Mouse (Mus musculus) MEL (cell line): ENCODE measurements around the gene Ubxn1. TPM values are rescaled to one million over a fixed set of nuclear protein-coding genes. Genes with fewer than 3 reads are reported as not detected.

Source experiments
- DNase-seq: peaks from one replicate; pipeline ENCODE4 v3.0.0; 2011; ENCODE audit warnings: low read depth, low spot score
- H3K27ac ChIP-seq: 2 replicates; pipeline ENCODE4 v1.5.1; 2012; ENCODE audit warnings: low read depth, mild to moderate bottlenecking, control low read depth, low read length, moderate library complexity; ENCODE audit not compliant: control insufficient read depth
- H3K27me3 ChIP-seq, 2 experiments: fragments of 150-350 bp in 1 of 2; sonication (generic) in 1 of 2; 2 replicates each; pipeline ENCODE4 v1.6.1; 2012; ENCODE audit warnings: low read length in 2 of 2, mild to moderate bottlenecking in 2 of 2, improper control_type of control experiment in 1 of 2, moderate library complexity in 1 of 2; ENCODE audit not compliant: insufficient read depth in 2 of 2, control insufficient read depth in 1 of 2
- H3K36me3 ChIP-seq, 2 experiments: 2 replicates each; pipeline ENCODE4 v1.6.1; 2012 to 2014; ENCODE audit warnings: low read length in 2 of 2, improper control_type of control experiment in 1 of 2, inconsistent platforms in 1 of 2, mild to moderate bottlenecking in 1 of 2; ENCODE audit not compliant: insufficient read depth in 2 of 2, control insufficient read depth in 1 of 2
- H3K4me1 ChIP-seq, 2 experiments: fragments of 150-350 bp in 1 of 2; sonication (generic) in 1 of 2; 2 replicates each; pipeline ENCODE4 v1.6.1; 2012; ENCODE audit warnings: low read length in 2 of 2, improper control_type of control experiment in 1 of 2, mild to moderate bottlenecking in 1 of 2; ENCODE audit not compliant: insufficient read depth in 2 of 2, control insufficient read depth in 1 of 2
- H3K4me3 ChIP-seq, 2 experiments: fragments of 150-350 bp in 1 of 2; sonication (generic) in 1 of 2; 2 replicates each; pipeline ENCODE4 v1.5.1; 2012; ENCODE audit warnings: low read depth in 2 of 2, low read length in 2 of 2, mild to moderate bottlenecking in 2 of 2, moderate library complexity in 2 of 2, control low read depth in 1 of 2, improper control_type of control experiment in 1 of 2; ENCODE audit not compliant: control insufficient read depth in 1 of 2, insufficient read depth in 1 of 2
- H3K79me2 ChIP-seq: 2 replicates; pipeline ENCODE4 v1.6.1; 2012; ENCODE audit warnings: mild to moderate bottlenecking, low read length, moderate library complexity; ENCODE audit not compliant: control insufficient read depth, poor library complexity, insufficient read depth
- H3K9ac ChIP-seq: 2 replicates; pipeline ENCODE4 v1.6.1; 2012; ENCODE audit warnings: low read depth, mild to moderate bottlenecking, control low read depth, low read length, moderate library complexity; ENCODE audit not compliant: control insufficient read depth, poor library complexity, severe bottlenecking
- H3K9me3 ChIP-seq: fragments of 150-350 bp; sonication (generic); replicated peaks from 2 replicates; pipeline ENCODE4 v1.6.1; 2012; ENCODE audit warnings: mild to moderate bottlenecking, low read length, improper control_type of control experiment, moderate library complexity; ENCODE audit not compliant: insufficient read depth
- BHLHE40 ChIP-seq: IDR thresholded peaks from 2 replicates; pipeline ENCODE4 v1.6.1; 2012; ENCODE audit warnings: low read depth, mild to moderate bottlenecking, inconsistent platforms, low read length, improper control_type of control experiment, borderline replicate concordance
- CHD1 ChIP-seq: IDR thresholded peaks from 2 replicates; pipeline ENCODE4 v1.6.1; 2012; ENCODE audit warnings: low read depth, mild to moderate bottlenecking, inconsistent platforms, low read length, improper control_type of control experiment
- CHD2 ChIP-seq: IDR thresholded peaks from 2 replicates; pipeline ENCODE4 v1.6.1; 2011; ENCODE audit warnings: low read length, improper control_type of control experiment
- CTCF ChIP-seq, 3 experiments: IDR thresholded peaks in 2 of 3; conservative IDR thresholded peaks in 1 of 3; 2 replicates each; pipeline ENCODE4 v1.5.1; 2011 to 2012; ENCODE audit warnings: low read length in 3 of 3, low read depth in 2 of 3, mild to moderate bottlenecking in 2 of 3, improper control_type of control experiment in 1 of 3, inconsistent platforms in 1 of 3, mixed read lengths in 1 of 3, moderate library complexity in 1 of 3; ENCODE audit not compliant: control insufficient read depth in 1 of 3, insufficient read depth in 1 of 3, poor library complexity in 1 of 3, severe bottlenecking in 1 of 3
- ELF1 ChIP-seq: IDR thresholded peaks from 2 replicates; pipeline ENCODE4 v1.6.1; 2014; ENCODE audit warnings: low read depth, mild to moderate bottlenecking, inconsistent platforms, low read length, improper control_type of control experiment, moderate library complexity
- EP300 ChIP-seq, 2 experiments: IDR thresholded peaks; 2 replicates each; pipeline ENCODE4 v1.6.1; 2011; ENCODE audit warnings: improper control_type of control experiment in 2 of 2, low read length in 2 of 2, low read depth in 1 of 2, mild to moderate bottlenecking in 1 of 2
- GABPA ChIP-seq: IDR thresholded peaks from 2 replicates; pipeline ENCODE4 v1.6.1; 2012; ENCODE audit warnings: low read depth, mild to moderate bottlenecking, inconsistent platforms, low read length, improper control_type of control experiment, moderate library complexity
- HCFC1 ChIP-seq: IDR thresholded peaks from 2 replicates; pipeline ENCODE4 v1.6.1; 2012; ENCODE audit warnings: low read depth, mild to moderate bottlenecking, inconsistent platforms, low read length, improper control_type of control experiment, moderate library complexity
- KAT2A ChIP-seq: conservative IDR thresholded peaks from 2 replicates; pipeline ENCODE4 v1.6.1; 2012; ENCODE audit warnings: low read depth, low read length, improper control_type of control experiment, inconsistent platforms
- MAFK ChIP-seq: IDR thresholded peaks from 2 replicates; pipeline ENCODE4 v1.6.1; 2011; ENCODE audit warnings: low read depth, mild to moderate bottlenecking, low read length, improper control_type of control experiment, borderline replicate concordance
- MAX ChIP-seq: IDR thresholded peaks from 2 replicates; pipeline ENCODE4 v1.6.1; 2011; ENCODE audit warnings: low read length, improper control_type of control experiment
- MAZ ChIP-seq: IDR thresholded peaks from 2 replicates; pipeline ENCODE4 v1.6.1; 2012; ENCODE audit warnings: low read depth, mild to moderate bottlenecking, inconsistent platforms, low read length, improper control_type of control experiment
- MXI1 ChIP-seq: IDR thresholded peaks from 2 replicates; pipeline ENCODE4 v1.6.1; 2011; ENCODE audit warnings: mild to moderate bottlenecking, low read depth, low read length, improper control_type of control experiment
- MYC ChIP-seq: IDR thresholded peaks from 2 replicates; pipeline ENCODE4 v1.6.1; 2011; ENCODE audit warnings: low read depth, mild to moderate bottlenecking, low read length, improper control_type of control experiment, moderate library complexity
- NELFE ChIP-seq: IDR thresholded peaks from 2 replicates; pipeline ENCODE4 v1.6.1; 2011; ENCODE audit warnings: low read depth, low read length, improper control_type of control experiment
- POLR2A ChIP-seq, 2 experiments: IDR thresholded peaks; 2 replicates each; pipeline ENCODE4 v1.6.1; 2011 to 2012; ENCODE audit warnings: low read length in 2 of 2, mild to moderate bottlenecking in 2 of 2, control low read depth in 1 of 2, improper control_type of control experiment in 1 of 2, low read depth in 1 of 2, moderate library complexity in 1 of 2; ENCODE audit not compliant: control insufficient read depth in 1 of 2, insufficient read depth in 1 of 2, poor library complexity in 1 of 2
- POLR2AphosphoS5 ChIP-seq: IDR thresholded peaks from 2 replicates; pipeline ENCODE4 v1.6.1; 2012; ENCODE audit warnings: low read depth, borderline replicate concordance, mild to moderate bottlenecking, inconsistent platforms, low read length, moderate library complexity, mixed read lengths
- RCOR1 ChIP-seq: IDR thresholded peaks from 2 replicates; pipeline ENCODE4 v1.6.1; 2012; ENCODE audit warnings: low read depth, mild to moderate bottlenecking, inconsistent platforms, low read length, improper control_type of control experiment
- SIN3A ChIP-seq: IDR thresholded peaks from 2 replicates; pipeline ENCODE4 v1.6.1; 2012; ENCODE audit warnings: low read length, improper control_type of control experiment, inconsistent platforms
- SMC3 ChIP-seq: IDR thresholded peaks from 2 replicates; pipeline ENCODE4 v1.6.1; 2011; ENCODE audit warnings: low read depth, low read length, improper control_type of control experiment
- TAL1 ChIP-seq: IDR thresholded peaks from 2 replicates; pipeline ENCODE4 v1.6.1; 2012; ENCODE audit warnings: mild to moderate bottlenecking, inconsistent platforms, low read length, moderate library complexity, mixed read lengths
- TBP ChIP-seq: IDR thresholded peaks from 2 replicates; pipeline ENCODE4 v1.8.0; 2011; ENCODE audit warnings: low read depth, low read length, improper control_type of control experiment
- TCF12 ChIP-seq: IDR thresholded peaks from 2 replicates; pipeline ENCODE4 v1.6.1; 2014; ENCODE audit warnings: low read depth, mild to moderate bottlenecking, inconsistent platforms, low read length, improper control_type of control experiment, moderate library complexity
- UBTF ChIP-seq: IDR thresholded peaks from 2 replicates; pipeline ENCODE4 v1.6.1; 2012; ENCODE audit warnings: low read depth, mild to moderate bottlenecking, inconsistent platforms, low read length, improper control_type of control experiment, moderate library complexity, borderline replicate concordance; ENCODE audit not compliant: insufficient read depth
- USF1 ChIP-seq: IDR thresholded peaks from 2 replicates; pipeline ENCODE4 v1.6.1; 2014; ENCODE audit warnings: low read depth, mild to moderate bottlenecking, inconsistent platforms, low read length, improper control_type of control experiment, moderate library complexity
- USF2 ChIP-seq, 2 experiments: IDR thresholded peaks; 2 replicates each; pipeline ENCODE4 v1.6.1; 2011 to 2012; ENCODE audit warnings: improper control_type of control experiment in 2 of 2, low read length in 2 of 2, borderline replicate concordance in 1 of 2, inconsistent platforms in 1 of 2, low read depth in 1 of 2, mild to moderate bottlenecking in 1 of 2; ENCODE audit not compliant: insufficient read depth in 1 of 2
- ZC3H11A ChIP-seq: IDR thresholded peaks from 2 replicates; pipeline ENCODE4 v1.6.1; 2012; ENCODE audit warnings: low read depth, mild to moderate bottlenecking, inconsistent platforms, low read length, improper control_type of control experiment
- ZKSCAN1 ChIP-seq: IDR thresholded peaks from 2 replicates; pipeline ENCODE4 v1.6.1; 2012; ENCODE audit warnings: low read depth, mild to moderate bottlenecking, inconsistent platforms, low read length, improper control_type of control experiment, moderate library complexity
- ZMIZ1 ChIP-seq: IDR thresholded peaks from 2 replicates; pipeline ENCODE4 v1.6.1; 2012; ENCODE audit warnings: low read depth, mild to moderate bottlenecking, inconsistent platforms, low read length, improper control_type of control experiment, moderate library complexity
- polyA plus RNA-seq, 2 experiments: library from polyadenylated mRNA; stranded (reverse) in 1 of 2; unstranded in 1 of 2; fragments of >175 nt in 1 of 2; fragments of >200 nt in 1 of 2; gene quantifications; 2 replicates each; pipeline versions ENCODE4 v1.2.1 to v1.2.4; 2012; ENCODE audit warnings: low replicate concordance in 2 of 2, low read depth in 1 of 2; ENCODE audit not compliant: insufficient read length in 2 of 2, insufficient read depth in 1 of 2, missing spikeins in 1 of 2
- total RNA-seq: library from RNA; depleted of rRNA; stranded (reverse); fragments of 300-350 nt; gene quantifications from 2 replicates; pipeline ENCODE4 v1.2.3, GENCODE M21; 2012

Gene Ubxn1
- total and polyA plus RNA-seq, 3 experiments, result 187 to 366 TPM; not detected in 1

- TF ChIP-seq BHLHE40 (peak; percentile 80), EP300 (IDR thresholded peaks at IDR 0.05; ENCODE audit: low read depth in 1 of 2, low read length in 2 of 2) (no peak), MYC (peak; percentile 97), MAZ (0 out of 2 replicates have a peak, but pooled peaks have one; percentile 65), MAX (peak; percentile 95), POLR2A (IDR thresholded peaks at IDR 0.05; ENCODE audit: control insufficient read depth in 1 of 2, insufficient read depth in 1 of 2, low read depth in 1 of 2, low read length in 2 of 2, poor library complexity in 1 of 2) (peak; percentile 41 to 52; a peak in 3 of 4 replicates), MAFK (peak; percentile 40; the same call in 1 of the 2 replicates)
These were observed 16.5 kb downstream of the Ubxn1 start (continued) for GRCm38 (mm10) chr19:8887585-8888463.

DNA sequence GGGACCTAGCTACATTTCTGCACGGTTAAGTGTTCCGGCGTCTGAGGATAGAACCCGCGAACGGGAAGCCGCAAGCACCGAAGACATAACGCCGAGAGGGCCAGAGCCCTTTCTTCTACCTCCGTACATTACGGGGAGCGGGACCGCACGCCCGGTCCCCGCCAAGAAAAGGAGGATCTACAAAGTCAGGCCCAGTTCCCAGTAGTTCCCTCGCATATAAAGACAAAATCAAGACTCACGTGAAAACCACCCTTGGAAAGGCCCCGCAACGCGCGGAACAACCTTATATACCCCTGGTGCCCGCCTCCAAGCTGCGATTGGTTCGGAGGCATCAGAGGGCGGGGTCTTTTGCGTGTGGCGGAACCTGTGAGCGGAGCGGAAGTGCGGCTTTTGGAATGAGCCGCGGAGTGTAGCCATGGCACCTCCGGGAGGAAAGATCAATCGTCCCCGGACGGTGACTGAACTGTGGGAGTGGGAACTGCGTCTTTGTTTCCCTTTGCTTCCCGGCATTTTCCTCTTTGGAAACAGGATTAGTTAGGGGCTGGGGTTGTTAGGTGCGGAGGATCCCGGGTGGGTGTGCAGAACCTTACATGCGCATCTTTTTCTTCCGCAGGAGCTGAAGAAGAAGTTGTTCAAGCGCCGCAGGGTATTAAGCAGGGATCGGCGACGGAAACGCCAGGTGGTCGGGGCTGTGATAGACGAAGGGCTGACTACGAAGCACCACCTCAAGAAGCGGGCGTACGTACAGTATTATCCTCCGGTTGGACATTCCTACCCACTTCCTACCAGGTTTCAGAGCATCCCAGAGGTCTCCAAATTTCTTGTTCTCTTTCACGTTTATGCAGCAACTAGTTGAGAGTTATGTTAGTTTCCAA is 17.5 kb downstream of the Ubxn1 start, which contains the start of the genes 1810009A15Rik and Gm49416:
Gene 1810009A15Rik, plus strand, starts transcription at position 343 of the 875 bp plus-strand sequence.
Gene Gm49416, plus strand, starts transcription at position 416 of the 875 bp plus-strand sequence.
- peaks cover 35% of the 10 kb centered on the region for H3K79me2 ChIP-seq
- H3K4me3 ChIP-seq, result peak within 1 kb of the TSS; percentile 75 to 85
- H3K27me3 ChIP-seq, result no peaks in the 10 kb centered on the region
- peaks cover 0 to 32% of the 10 kb centered on the region in 2 experiments; a peak in 2 of 4 replicates for H3K36me3 ChIP-seq
- peak within 1 kb of the TSS; percentile 94 for H3K9ac ChIP-seq
- peaks cover 0 to 13% of the 10 kb centered on the region in 2 experiments; a peak in 1 of 4 replicates for H3K4me1 ChIP-seq
- peak within 1 kb of the TSS; percentile 91 for H3K27ac ChIP-seq
- no peaks in the 10 kb centered on the region for H3K9me3 ChIP-seq
- peak; percentile 98 for DNase-seq
- TF ChIP-seq TCF12 (peak; percentile 76), USF1 (peak; percentile 58; the same call in 1 of the 2 replicates), MAZ (no peak), SMC3 (no peak), CHD1 (no peak), MAX (peak; percentile 66; the same call in 1 of the 2 replicates), KAT2A (peak; percentile 58; the same call in 1 of the 2 replicates), CHD2 (no peak), USF2 (IDR thresholded peaks at IDR 0.05; ENCODE audit: borderline replicate concordance in 1 of 2, insufficient read depth in 1 of 2, low read depth in 1 of 2, low read length in 2 of 2) (no peak), POLR2AphosphoS5 (peak; percentile 78; the same call in 1 of the 2 replicates), NELFE (peak; percentile 99), ZKSCAN1 (no peak), MYC (peak; percentile 58), UBTF (no peak), CTCF (IDR thresholded peaks at IDR 0.05 in 2 of 3, conservative IDR thresholded peaks at IDR 0.05 in 1 of 3; ENCODE audit: control insufficient read depth in 1 of 3, insufficient read depth in 1 of 3, low read depth in 2 of 3, low read length in 3 of 3, poor library complexity in 1 of 3, severe bottlenecking in 1 of 3) (no peak), ZMIZ1 (peak; percentile 95), HCFC1 (peak; percentile 89), RCOR1 (no peak), MXI1 (peak; percentile 75), MAFK (no peak), SIN3A (peak; percentile 85; the same call in 1 of the 2 replicates), ZC3H11A (no peak), EP300 (IDR thresholded peaks at IDR 0.05; ENCODE audit: low read depth in 1 of 2, low read length in 2 of 2) (no peak), GABPA (no peak), ELF1 (peak; percentile 91), TAL1 (no peak), TBP (peak; percentile 99), BHLHE40 (peak; percentile 83; the same call in 1 of the 2 replicates)
